Mouse (Mus musculus): ENCODE results near the gene Ces2a. TPM values are rescaled to one million over a fixed set of nuclear protein-coding genes. Genes with fewer than 3 reads are reported as not detected.

Ces2a gene
- polyA plus RNA-seq, 1 experiment from 2014 or later, result not detected

Small RNAs within 50 kb of the gene (microRNA-seq; reads per million reads assigned to microRNA genes)
- not detected for gene Gm44328

Other genes with a start within 250 kb of the Ces2a start
- gene Terb1, start 224.1 kb upstream of the Ces2a start, polyA plus RNA-seq (2015; fragmentation: Nextera tagmentation; extraction: Ambion mirVana), result 0.16 and 0.25 TPM in 2 replicates
- 122 and 131 TPM in 2 replicates for gene Nae1, start 199.4 kb upstream of the Ces2a start, polyA plus RNA-seq (2015; fragmentation: Nextera tagmentation; extraction: Ambion mirVana)
- gene Car7, start 199.3 kb upstream of the Ces2a start, polyA plus RNA-seq (2015; fragmentation: Nextera tagmentation; extraction: Ambion mirVana), result 1.6 and 1.9 TPM in 2 replicates
- gene Pdp2, start 142.6 kb upstream of the Ces2a start, polyA plus RNA-seq (2015; fragmentation: Nextera tagmentation; extraction: Ambion mirVana), result 18.4 TPM in 2 replicates
- 0.36 TPM in 1 of 2 replicates, not detected in the other for gene Cdh16, start 109.6 kb upstream of the Ces2a start, polyA plus RNA-seq (2015; fragmentation: Nextera tagmentation; extraction: Ambion mirVana)
- 2.4 and 4.1 TPM in 2 replicates for gene Rrad, start 102.7 kb upstream of the Ces2a start, polyA plus RNA-seq (2015; fragmentation: Nextera tagmentation; extraction: Ambion mirVana)
- 131 and 140 TPM in 2 replicates for gene Ciao2b, start 92.0 kb upstream of the Ces2a start, polyA plus RNA-seq (2015; fragmentation: Nextera tagmentation; extraction: Ambion mirVana)
- 0.36 and 0.44 TPM in 2 replicates for gene Ces2b, start 97.6 kb downstream of the Ces2a start, polyA plus RNA-seq (2015; fragmentation: Nextera tagmentation; extraction: Ambion mirVana)
- not detected in 2 replicates for gene Ces2c, start 113.1 kb downstream of the Ces2a start, polyA plus RNA-seq (2015; fragmentation: Nextera tagmentation; extraction: Ambion mirVana)
- gene Ces2e, start 192.3 kb downstream of the Ces2a start, polyA plus RNA-seq (2015; fragmentation: Nextera tagmentation; extraction: Ambion mirVana), result not detected in 2 replicates
- not detected in 2 replicates for gene Ces2f, start 213.4 kb downstream of the Ces2a start, polyA plus RNA-seq (2015; fragmentation: Nextera tagmentation; extraction: Ambion mirVana)
- gene Ces2g, start 227.7 kb downstream of the Ces2a start, polyA plus RNA-seq (2015; fragmentation: Nextera tagmentation; extraction: Ambion mirVana), result 0.16 TPM in 1 of 2 replicates, not detected in the other